Mouse (Mus musculus) MEL (cell line): Measurements from ENCODE around the gene Kif6.

ENCODE experiments used
- CTCF ChIP-seq, 3 experiments: IDR thresholded peaks in 2 of 3; conservative IDR thresholded peaks in 1 of 3; 2 replicates each; pipeline ENCODE4 v1.5.1; 2011 to 2012; ENCODE audit warnings: low read length in 3 of 3, low read depth in 2 of 3, mild to moderate bottlenecking in 2 of 3, improper control_type of control experiment in 1 of 3, inconsistent platforms in 1 of 3, mixed read lengths in 1 of 3, moderate library complexity in 1 of 3; ENCODE audit not compliant: control insufficient read depth in 1 of 3, insufficient read depth in 1 of 3, poor library complexity in 1 of 3, severe bottlenecking in 1 of 3
- JUND ChIP-seq: IDR thresholded peaks from 2 replicates; pipeline ENCODE4 v1.6.1; 2011; ENCODE audit warnings: low read depth, mild to moderate bottlenecking, improper control_type of control experiment, low read length
- POLR2AphosphoS5 ChIP-seq: IDR thresholded peaks from 2 replicates; pipeline ENCODE4 v1.6.1; 2012; ENCODE audit warnings: low read depth, borderline replicate concordance, mild to moderate bottlenecking, inconsistent platforms, low read length, moderate library complexity, mixed read lengths
- SMC3 ChIP-seq: IDR thresholded peaks from 2 replicates; pipeline ENCODE4 v1.6.1; 2011; ENCODE audit warnings: low read depth, low read length, improper control_type of control experiment
- USF1 ChIP-seq: IDR thresholded peaks from 2 replicates; pipeline ENCODE4 v1.6.1; 2014; ENCODE audit warnings: low read depth, mild to moderate bottlenecking, inconsistent platforms, low read length, improper control_type of control experiment, moderate library complexity
- ZKSCAN1 ChIP-seq: IDR thresholded peaks from 2 replicates; pipeline ENCODE4 v1.6.1; 2012; ENCODE audit warnings: low read depth, mild to moderate bottlenecking, inconsistent platforms, low read length, improper control_type of control experiment, moderate library complexity

DNA sequence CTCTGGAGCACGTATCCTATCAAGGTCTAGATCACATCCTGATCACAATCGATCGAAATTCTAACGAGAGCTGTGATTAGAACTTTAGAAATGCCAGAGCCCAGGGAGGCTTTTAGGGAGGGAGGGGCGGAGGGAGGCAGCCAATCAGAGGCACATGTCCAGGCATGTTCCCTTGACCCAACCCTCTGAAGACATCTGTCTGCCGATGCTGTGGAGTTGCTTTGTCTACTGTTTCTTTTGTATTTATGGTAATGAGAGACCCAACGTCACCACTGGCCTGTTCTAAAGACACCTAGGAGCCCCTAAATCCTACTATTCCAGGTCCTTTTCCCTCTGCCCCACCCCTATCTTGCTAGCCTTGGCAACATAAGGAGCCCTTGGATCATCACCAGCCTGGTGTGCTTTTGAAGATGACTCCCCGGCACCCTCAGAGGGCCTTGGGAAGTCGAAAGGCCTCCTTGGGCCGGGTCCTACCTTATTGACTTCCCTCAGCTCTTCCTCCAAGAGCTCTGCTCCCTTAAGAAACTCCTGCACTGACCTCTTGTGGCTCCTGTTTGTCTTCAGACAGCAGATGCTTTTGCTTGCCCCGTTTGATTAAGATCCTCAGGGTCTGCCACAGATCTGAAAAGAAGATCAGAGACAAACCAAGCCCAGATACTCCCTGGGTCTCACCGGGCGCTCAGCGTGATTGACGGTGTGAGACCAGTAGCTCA is 261.2 kb downstream of the Kif6 start:
- TF ChIP-seq USF1 (no peak), ZKSCAN1 (no peak), POLR2AphosphoS5 (no peak), JUND (no peak), SMC3 (no peak), CTCF (IDR thresholded peaks at IDR 0.05 in 2 of 3, conservative IDR thresholded peaks at IDR 0.05 in 1 of 3; ENCODE audit: control insufficient read depth in 1 of 3, insufficient read depth in 1 of 3, low read depth in 2 of 3, low read length in 3 of 3, poor library complexity in 1 of 3, severe bottlenecking in 1 of 3) (no peak)
